Mouse (Mus musculus): Measurements from ENCODE around the gene Fign. TPM values are rescaled to one million over a fixed set of nuclear protein-coding genes. Genes with fewer than 3 reads are reported as not detected.

Fign gene
- polyA plus RNA-seq, 1 experiment from 2014 or later = 2.0 TPM

GRCm38 (mm10) chr2:64035393-64035792 lies 62.4 kb downstream of the Fign start:
- Histone ChIP-seq H3K36me3 (ENCODE audit: insufficient read depth, low read length) (no peaks in the 10 kb centered on the region), H3K27me3 (replicated peaks; ENCODE audit: insufficient read depth, low read length) (no peaks in the 10 kb centered on the region), H3K4me2 (replicated peaks; ENCODE audit: low read depth, low read length) (no peak overlapping the region), H3K4me1 (ENCODE audit: insufficient read depth, low read depth, low read length) (no peaks in the 10 kb centered on the region), H3K9me3 (ENCODE audit: low read length) (no peaks in the 10 kb centered on the region), H3K9ac (replicated peaks; ENCODE audit: low read depth) (no peak overlapping the region), H3K4me3 (ENCODE audit: low read depth, low read length) (no peak overlapping the region), H3K27ac (ENCODE audit: low read length) (no peak overlapping the region)
- ATAC-seq = no peak
- 62% methylated on average over 3 of the region's 3 CpGs for WGBS
- DNase-seq (ENCODE audit: low spot score) = no peak
- TF ChIP-seq CTCF (IDR thresholded peaks at IDR 0.05) (no peak), EP300 (IDR thresholded peaks at IDR 0.05) (no peak)

GRCm38 (mm10) chr2:64033871-64034270 lies 64.0 kb downstream of the Fign start:
- ATAC-seq = no peak
- H3K36me3 ChIP-seq (ENCODE audit: insufficient read depth, low read length) = no peaks in the 10 kb centered on the region

GRCm38 (mm10) chr2:64025961-64026360 lies 71.9 kb downstream of the Fign start:
- Histone ChIP-seq H3K4me3 (ENCODE audit: low read depth, low read length) (no peak overlapping the region), H3K4me1 (ENCODE audit: insufficient read depth, low read depth, low read length) (no peaks in the 10 kb centered on the region), H3K4me2 (replicated peaks; ENCODE audit: low read depth, low read length) (no peak overlapping the region), H3K9ac (replicated peaks; ENCODE audit: low read depth) (no peak overlapping the region), H3K27ac (ENCODE audit: low read length) (no peak overlapping the region), H3K36me3 (ENCODE audit: insufficient read depth, low read length) (no peaks in the 10 kb centered on the region), H3K27me3 (replicated peaks; ENCODE audit: insufficient read depth, low read length) (no peaks in the 10 kb centered on the region), H3K9me3 (ENCODE audit: low read length) (no peaks in the 10 kb centered on the region)
- ATAC-seq = no peak
- TF ChIP-seq CTCF (IDR thresholded peaks at IDR 0.05) (no peak), EP300 (IDR thresholded peaks at IDR 0.05) (no peak)
- no peak for DNase-seq (ENCODE audit: low spot score)
- 61% methylated on average over 4 of the region's 4 CpGs for whole genome bisulfite sequencing

More at GRCm38 (mm10) chr2:64033871-64034270, 64.0 kb downstream of the Fign start:
- 68% methylated on average over 3 of the region's 3 CpGs for WGBS
- DNase-seq (ENCODE audit: low spot score) = no peak
- H3K4me2 ChIP-seq (replicated peaks; ENCODE audit: low read depth, low read length) = no peak overlapping the region
- no peak overlapping the region for H3K4me3 ChIP-seq (ENCODE audit: low read depth, low read length)
- TF ChIP-seq EP300 (IDR thresholded peaks at IDR 0.05) (no peak), CTCF (IDR thresholded peaks at IDR 0.05) (no peak)
- H3K9me3 ChIP-seq (ENCODE audit: low read length) = no peaks in the 10 kb centered on the region
- no peaks in the 10 kb centered on the region for H3K27me3 ChIP-seq (replicated peaks; ENCODE audit: insufficient read depth, low read length)
- no peak overlapping the region for H3K27ac ChIP-seq (ENCODE audit: low read length)
- no peaks in the 10 kb centered on the region for H3K4me1 ChIP-seq (ENCODE audit: insufficient read depth, low read depth, low read length)
- no peak overlapping the region for H3K9ac ChIP-seq (replicated peaks; ENCODE audit: low read depth)

GRCm38 (mm10) chr2:63994304-63995023 lies 103.4 kb downstream of the Fign start:
- no peaks in the 10 kb centered on the region for H3K9me3 ChIP-seq (ENCODE audit: low read length)
- 72% methylated on average over 7 of the region's 7 CpGs for WGBS
- H3K4me1 ChIP-seq (ENCODE audit: insufficient read depth, low read depth, low read length) = no peaks in the 10 kb centered on the region
- no peaks in the 10 kb centered on the region for H3K27me3 ChIP-seq (replicated peaks; ENCODE audit: insufficient read depth, low read length)
- no peak for ATAC-seq
- no peak for TF ChIP-seq EP300 (IDR thresholded peaks at IDR 0.05)
- no peak for TF ChIP-seq CTCF (IDR thresholded peaks at IDR 0.05)
- H3K36me3 ChIP-seq (ENCODE audit: insufficient read depth, low read length) = no peaks in the 10 kb centered on the region
- no peak overlapping the region for H3K4me3 ChIP-seq (ENCODE audit: low read depth, low read length)
- H3K27ac ChIP-seq (ENCODE audit: low read length) = no peak overlapping the region
- H3K4me2 ChIP-seq (replicated peaks; ENCODE audit: low read depth, low read length) = no peak overlapping the region
- no peak overlapping the region for H3K9ac ChIP-seq (replicated peaks; ENCODE audit: low read depth)
- no peak for DNase-seq (ENCODE audit: low spot score)

GRCm38 (mm10) chr2:63985426-63985825 lies 112.4 kb downstream of the Fign start:
- Histone ChIP-seq H3K9ac (replicated peaks; ENCODE audit: low read depth) (no peak overlapping the region), H3K27me3 (replicated peaks; ENCODE audit: insufficient read depth, low read length) (no peaks in the 10 kb centered on the region), H3K36me3 (ENCODE audit: insufficient read depth, low read length) (no peaks in the 10 kb centered on the region), H3K9me3 (ENCODE audit: low read length) (no peaks in the 10 kb centered on the region), H3K4me2 (replicated peaks; ENCODE audit: low read depth, low read length) (no peak overlapping the region), H3K4me3 (ENCODE audit: low read depth, low read length) (no peak overlapping the region), H3K4me1 (ENCODE audit: insufficient read depth, low read depth, low read length) (no peaks in the 10 kb centered on the region), H3K27ac (ENCODE audit: low read length) (no peak overlapping the region)
- ATAC-seq (peak; percentile 99), DNase-seq (ENCODE audit: low spot score) (peak; percentile 91)
- TF ChIP-seq EP300 (IDR thresholded peaks at IDR 0.05) = peak; percentile 85
- no peak for TF ChIP-seq CTCF (IDR thresholded peaks at IDR 0.05)
- 64% methylated on average over 2 of the region's 2 CpGs for WGBS

GRCm38 (mm10) chr2:63982351-63982751 lies 115.5 kb downstream of the Fign start:
- Histone ChIP-seq H3K4me3 (ENCODE audit: low read depth, low read length) (no peak overlapping the region), H3K27me3 (replicated peaks; ENCODE audit: insufficient read depth, low read length) (no peaks in the 10 kb centered on the region), H3K4me2 (replicated peaks; ENCODE audit: low read depth, low read length) (no peak overlapping the region), H3K27ac (ENCODE audit: low read length) (no peak overlapping the region), H3K36me3 (ENCODE audit: insufficient read depth, low read length) (0 out of 2 replicates have a peak, but pooled peaks cover 9% of the 10 kb centered on the region), H3K9me3 (ENCODE audit: low read length) (no peaks in the 10 kb centered on the region), H3K9ac (replicated peaks; ENCODE audit: low read depth) (no peak overlapping the region), H3K4me1 (ENCODE audit: insufficient read depth, low read depth, low read length) (no peaks in the 10 kb centered on the region)
- DNase-seq (ENCODE audit: low spot score) (peak; percentile 28), ATAC-seq (no peak)
- TF ChIP-seq EP300 (IDR thresholded peaks at IDR 0.05) (no peak), CTCF (IDR thresholded peaks at IDR 0.05) (no peak)
- WGBS = 45% methylated on average over 4 of the region's 4 CpGs

Measured in lung, postnatal 0 days (tissue).